Mouse (Mus musculus): ENCODE results near the gene Slc9a8. TPM values are rescaled to one million over a fixed set of nuclear protein-coding genes. Genes with fewer than 3 reads are reported as not detected.

Gene Slc9a8
- polyA plus RNA-seq (2015; fragmentation: Nextera tagmentation; extraction: Ambion mirVana) = 21.9 and 27.1 TPM in 2 replicates

- Histone ChIP-seq H3K4me2 (peak within 1 kb of the TSS; percentile 81), H3K36me3 (peaks cover 28% of the 10 kb centered on the region), H3K9ac (peak within 1 kb of the TSS; percentile 82), H3K4me3 (replicated peaks) (peak within 1 kb of the TSS; percentile 74), H3K4me1 (peaks cover 20% of the 10 kb centered on the region), H3K27me3 (no peaks in the 10 kb centered on the region), H3K27ac (peak within 1 kb of the TSS; percentile 99), H3K9me3 (replicated peaks) (no peaks in the 10 kb centered on the region)
- under 1% methylated on average over 66 of the region's 66 CpGs for WGBS
- ATAC-seq (replicated peaks; ENCODE audit: low FRiP score) = peak; percentile 97
Measured at GRCm38 (mm10) chr2:167421330-167422149, at the start of gene Slc9a8. Gene Slc9a8, plus strand, starts transcription at chr2:167421712.

DNA sequence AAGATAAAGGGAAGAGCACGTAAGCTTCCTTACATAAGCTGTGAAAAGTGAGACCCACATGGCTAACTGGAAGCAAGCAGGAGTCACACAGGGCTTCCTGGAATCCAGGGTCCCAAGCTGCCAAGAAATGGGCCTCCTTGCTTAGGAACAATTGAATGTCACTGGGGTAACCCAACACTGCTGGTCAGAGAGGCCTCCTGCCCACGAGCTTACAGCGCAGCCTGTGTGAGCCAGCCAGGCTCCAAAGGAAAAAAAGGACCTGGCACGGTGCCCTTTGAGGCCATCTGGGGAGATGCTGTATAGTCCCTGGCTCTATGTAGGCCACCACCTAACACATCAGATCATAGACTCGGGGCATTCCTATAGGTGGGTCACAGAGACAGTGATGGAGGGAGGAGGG is 48.2 kb upstream of the Slc9a8 start:
- Histone ChIP-seq H3K27me3 (no peaks in the 10 kb centered on the region), H3K36me3 (no peaks in the 10 kb centered on the region), H3K4me3 (replicated peaks) (no peak overlapping the region), H3K9ac (no peak overlapping the region), H3K4me2 (no peak overlapping the region), H3K9me3 (replicated peaks) (no peaks in the 10 kb centered on the region), H3K4me1 (peaks cover 22% of the 10 kb centered on the region), H3K27ac (no peak overlapping the region)
- no peak for ATAC-seq (replicated peaks; ENCODE audit: low FRiP score)
- 65% methylated on average over 5 of the region's 5 CpGs for WGBS

DNA sequence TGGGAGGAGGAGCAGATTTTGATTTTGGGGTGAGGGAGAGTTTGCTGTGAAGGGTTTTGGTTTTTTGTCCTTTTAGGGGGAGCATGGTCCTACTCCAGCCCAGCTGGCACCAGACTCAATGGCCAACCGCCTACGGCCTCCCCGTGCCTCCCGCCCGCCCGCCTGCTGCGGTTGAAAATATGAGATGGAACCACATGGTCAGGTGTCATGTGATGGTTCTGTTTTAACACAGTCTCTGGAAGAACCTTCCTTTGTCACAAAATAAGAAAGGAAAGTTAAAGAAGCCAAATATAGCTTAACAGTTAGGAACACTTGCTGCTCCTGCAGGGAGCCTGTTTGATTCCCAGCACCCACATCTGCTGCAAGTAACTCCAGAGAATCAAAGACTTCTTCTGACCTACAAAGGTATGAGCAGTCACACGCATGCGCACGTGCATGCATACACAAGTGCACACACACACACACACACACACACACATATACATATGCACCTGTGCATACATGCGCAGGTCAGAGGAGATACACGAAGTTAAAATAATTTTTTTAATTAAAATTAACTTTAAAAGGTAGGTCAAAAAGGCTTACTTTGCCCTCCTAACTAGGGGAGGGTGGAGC is 47.2 kb upstream of the Slc9a8 start:
- no peak for ATAC-seq (replicated peaks; ENCODE audit: low FRiP score)
- no peak overlapping the region for H3K27ac ChIP-seq
- WGBS = 88% methylated on average over 12 of the region's 12 CpGs

GRCm38 (mm10) chr2:167375135-167375534 is 46.4 kb upstream of the Slc9a8 start:
- no peak for ATAC-seq (replicated peaks; ENCODE audit: low FRiP score)
- no peaks in the 10 kb centered on the region for H3K9me3 ChIP-seq (replicated peaks)
- H3K36me3 ChIP-seq = no peaks in the 10 kb centered on the region
- H3K9ac ChIP-seq = no peak overlapping the region
- WGBS = 68% methylated on average over 9 of the region's 9 CpGs
- H3K4me1 ChIP-seq = peaks cover 34% of the 10 kb centered on the region
- no peak overlapping the region for H3K4me2 ChIP-seq
- no peak overlapping the region for H3K4me3 ChIP-seq (replicated peaks)
- no peaks in the 10 kb centered on the region for H3K27me3 ChIP-seq
- H3K27ac ChIP-seq = no peak overlapping the region

More for the DNA sequence above, 47.2 kb upstream of the Slc9a8 start:
- no peaks in the 10 kb centered on the region for H3K9me3 ChIP-seq (replicated peaks)
- H3K4me2 ChIP-seq = no peak overlapping the region
- H3K36me3 ChIP-seq = no peaks in the 10 kb centered on the region
- H3K4me1 ChIP-seq = peaks cover 32% of the 10 kb centered on the region
- no peak overlapping the region for H3K4me3 ChIP-seq (replicated peaks)
- H3K27me3 ChIP-seq = no peaks in the 10 kb centered on the region
- no peak overlapping the region for H3K9ac ChIP-seq

GRCm38 (mm10) chr2:167375688-167376087 is 45.8 kb upstream of the Slc9a8 start:
- Histone ChIP-seq H3K27me3 (no peaks in the 10 kb centered on the region), H3K9me3 (replicated peaks) (no peaks in the 10 kb centered on the region), H3K4me3 (replicated peaks) (no peak overlapping the region), H3K4me2 (no peak overlapping the region), H3K36me3 (no peaks in the 10 kb centered on the region), H3K4me1 (peaks cover 39% of the 10 kb centered on the region), H3K27ac (no peak overlapping the region), H3K9ac (no peak overlapping the region)
- ATAC-seq (replicated peaks; ENCODE audit: low FRiP score) = no peak
- WGBS = 87% methylated on average over 5 of the region's 5 CpGs

DNA sequence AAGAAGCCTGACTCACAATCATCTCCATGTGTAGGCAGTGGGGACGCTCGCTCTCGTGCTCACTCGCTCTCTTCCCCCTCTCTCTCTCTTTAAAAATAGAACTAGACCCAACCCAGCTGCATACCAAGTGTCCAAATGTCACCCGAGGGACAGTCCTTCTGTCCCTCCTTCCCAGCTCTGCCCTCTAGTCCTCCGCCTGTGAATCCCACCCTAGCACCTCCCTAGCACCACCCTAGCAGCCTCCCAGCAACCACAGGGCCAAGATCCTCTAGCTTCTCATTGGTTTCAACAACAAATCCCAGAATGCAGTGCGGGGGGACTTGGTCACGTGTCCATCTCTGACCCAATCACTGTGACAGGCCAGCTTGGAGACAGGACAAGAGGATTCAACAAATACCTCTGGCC is 45.4 kb upstream of the Slc9a8 start:
- no peaks in the 10 kb centered on the region for H3K9me3 ChIP-seq (replicated peaks)
- H3K4me1 ChIP-seq = peaks cover 44% of the 10 kb centered on the region
- 77% methylated on average over 8 of the region's 8 CpGs for WGBS
- H3K9ac ChIP-seq = no peak overlapping the region
- no peaks in the 10 kb centered on the region for H3K36me3 ChIP-seq
- H3K4me3 ChIP-seq (replicated peaks) = no peak overlapping the region
- no peaks in the 10 kb centered on the region for H3K27me3 ChIP-seq
- H3K4me2 ChIP-seq = no peak overlapping the region
- H3K27ac ChIP-seq = no peak overlapping the region
- no peak for ATAC-seq (replicated peaks; ENCODE audit: low FRiP score)

- no peak for ATAC-seq (replicated peaks; ENCODE audit: low FRiP score)
- Histone ChIP-seq H3K4me2 (no peak overlapping the region), H3K9ac (no peak overlapping the region), H3K27me3 (no peaks in the 10 kb centered on the region), H3K36me3 (no peaks in the 10 kb centered on the region), H3K4me1 (peaks cover 50% of the 10 kb centered on the region), H3K9me3 (replicated peaks) (no peaks in the 10 kb centered on the region), H3K27ac (no peak overlapping the region), H3K4me3 (replicated peaks) (no peak overlapping the region)
- 24% methylated on average over 3 of the region's 3 CpGs for WGBS
Measured at GRCm38 (mm10) chr2:167377697-167378096, 43.8 kb upstream of the Slc9a8 start.

DNA sequence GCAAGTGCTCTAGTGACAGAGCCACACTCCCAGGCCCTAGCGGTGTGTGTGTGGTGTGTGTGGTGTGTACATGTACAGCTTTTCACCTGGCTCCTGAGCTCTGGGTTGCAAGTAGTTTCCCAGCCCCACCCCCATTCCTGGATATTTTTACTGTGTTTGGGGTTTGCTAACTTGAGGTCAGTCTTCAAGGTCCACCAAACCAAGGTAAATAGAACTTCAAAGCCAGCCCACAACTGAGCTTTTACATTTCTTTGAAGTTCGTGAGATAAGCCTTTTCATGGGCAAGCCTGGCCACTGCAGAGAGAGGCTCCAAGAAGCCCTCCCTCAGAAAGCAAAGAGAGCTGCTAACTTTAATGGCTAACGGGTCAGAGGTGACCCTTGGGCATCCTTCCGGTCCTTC is 42.5 kb upstream of the Slc9a8 start:
- H3K36me3 ChIP-seq = no peaks in the 10 kb centered on the region
- no peak overlapping the region for H3K4me2 ChIP-seq
- H3K27ac ChIP-seq = 0 out of 2 replicates have a peak overlapping the region, but pooled peaks have one; percentile 2
- ATAC-seq (replicated peaks; ENCODE audit: low FRiP score) = 0 out of 2 replicates have a peak, but pooled peaks have one; percentile 26
- no peak overlapping the region for H3K4me3 ChIP-seq (replicated peaks)
- 27% methylated on average over 4 of the region's 4 CpGs for WGBS
- no peak overlapping the region for H3K9ac ChIP-seq
- peaks cover 59% of the 10 kb centered on the region for H3K4me1 ChIP-seq
- no peaks in the 10 kb centered on the region for H3K9me3 ChIP-seq (replicated peaks)
- no peaks in the 10 kb centered on the region for H3K27me3 ChIP-seq

DNA sequence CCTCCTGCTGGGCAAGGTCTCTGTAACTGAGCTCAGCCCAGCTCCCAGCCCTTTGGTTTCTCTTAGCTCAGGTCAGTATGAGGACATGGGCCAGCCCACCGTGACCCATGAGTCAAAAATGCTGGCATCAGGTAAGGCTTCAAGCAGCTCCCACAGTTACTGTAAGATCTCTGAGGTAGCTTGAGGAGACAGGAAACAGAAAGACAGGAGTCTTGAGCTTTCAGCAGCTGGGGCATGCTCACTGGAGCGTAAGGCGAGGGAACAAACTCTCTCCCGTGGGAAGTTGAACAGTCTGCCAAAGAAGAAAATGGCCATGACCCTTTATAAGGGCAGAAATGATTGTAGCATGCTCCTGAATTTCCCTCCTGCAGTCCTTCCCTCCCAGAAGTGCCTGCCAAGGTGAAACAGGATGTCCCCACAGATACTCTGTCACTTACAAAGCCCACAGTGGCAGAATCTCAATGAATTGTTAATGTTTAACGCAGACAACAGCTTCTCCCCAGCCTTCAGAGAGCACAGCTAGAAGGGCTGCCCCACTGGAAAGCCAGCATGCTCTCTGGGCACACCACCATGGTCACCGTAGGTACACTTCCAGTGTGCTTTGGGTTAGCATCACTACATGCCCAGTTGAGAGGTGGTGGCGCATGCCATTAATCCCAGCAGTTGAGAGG is 40.8 kb upstream of the Slc9a8 start:
- Histone ChIP-seq H3K4me3 (replicated peaks) (no peak overlapping the region), H3K4me1 (peaks cover 70% of the 10 kb centered on the region), H3K4me2 (0 out of 2 replicates have a peak overlapping the region, but pooled peaks have one; percentile 3), H3K27ac (peak overlapping the region; percentile 74), H3K36me3 (no peaks in the 10 kb centered on the region), H3K9me3 (replicated peaks) (no peaks in the 10 kb centered on the region), H3K27me3 (no peaks in the 10 kb centered on the region), H3K9ac (no peak overlapping the region)
- ATAC-seq (replicated peaks; ENCODE audit: low FRiP score) = peak; percentile 24
- 47% methylated on average over 7 of the region's 7 CpGs for WGBS

DNA sequence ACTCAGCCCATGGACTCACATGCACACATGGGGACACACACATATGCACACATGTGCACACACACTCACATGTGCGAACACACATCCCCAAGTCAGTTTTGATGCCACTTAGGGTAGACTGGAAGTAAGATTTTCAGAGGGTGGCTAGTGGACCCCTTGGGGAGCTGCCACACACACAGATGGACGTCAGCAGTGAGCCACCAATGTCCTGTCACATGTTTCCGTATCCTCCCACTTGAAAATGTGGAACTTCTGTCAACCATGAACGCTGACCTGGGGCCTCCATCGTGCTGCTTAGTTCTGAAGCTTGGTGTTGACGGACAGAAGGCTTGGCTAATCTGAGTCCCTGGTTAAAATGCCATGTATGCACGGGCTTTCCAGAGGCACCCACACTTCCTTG is 39.9 kb upstream of the Slc9a8 start:
- no peaks in the 10 kb centered on the region for H3K36me3 ChIP-seq
- no peak overlapping the region for H3K27ac ChIP-seq
- no peak overlapping the region for H3K4me2 ChIP-seq
- no peak overlapping the region for H3K4me3 ChIP-seq (replicated peaks)
- H3K9me3 ChIP-seq (replicated peaks) = no peaks in the 10 kb centered on the region
- H3K27me3 ChIP-seq = no peaks in the 10 kb centered on the region
- no peak overlapping the region for H3K9ac ChIP-seq
- no peak for ATAC-seq (replicated peaks; ENCODE audit: low FRiP score)
- 64% methylated on average over 7 of the region's 7 CpGs for WGBS
- H3K4me1 ChIP-seq = peaks cover 65% of the 10 kb centered on the region

DNA sequence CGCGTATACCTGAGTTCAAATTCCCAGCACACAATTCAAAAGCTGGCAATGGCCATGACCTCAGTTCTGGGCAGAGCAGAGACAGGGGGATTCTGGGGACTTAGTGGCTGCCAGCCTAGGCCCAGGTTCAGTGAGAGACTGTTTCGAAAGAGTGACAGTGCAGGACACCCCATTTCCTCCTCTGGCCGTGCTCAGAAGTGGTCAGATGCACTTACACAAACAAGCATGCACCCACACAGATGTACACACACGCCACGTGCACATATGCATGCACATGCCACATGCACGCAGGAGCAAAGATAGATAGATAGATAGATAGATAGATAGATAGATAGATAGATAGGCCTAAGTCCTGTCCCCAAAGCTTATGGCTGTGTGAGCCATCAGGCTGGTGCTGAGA is 39.1 kb upstream of the Slc9a8 start:
- Histone ChIP-seq H3K36me3 (no peaks in the 10 kb centered on the region), H3K9me3 (replicated peaks) (no peaks in the 10 kb centered on the region), H3K4me1 (peaks cover 61% of the 10 kb centered on the region), H3K27ac (no peak overlapping the region), H3K4me3 (replicated peaks) (no peak overlapping the region), H3K27me3 (no peaks in the 10 kb centered on the region), H3K4me2 (no peak overlapping the region), H3K9ac (no peak overlapping the region)
- 92% methylated on average over 7 of the region's 7 CpGs for WGBS
- no peak for ATAC-seq (replicated peaks; ENCODE audit: low FRiP score)

DNA sequence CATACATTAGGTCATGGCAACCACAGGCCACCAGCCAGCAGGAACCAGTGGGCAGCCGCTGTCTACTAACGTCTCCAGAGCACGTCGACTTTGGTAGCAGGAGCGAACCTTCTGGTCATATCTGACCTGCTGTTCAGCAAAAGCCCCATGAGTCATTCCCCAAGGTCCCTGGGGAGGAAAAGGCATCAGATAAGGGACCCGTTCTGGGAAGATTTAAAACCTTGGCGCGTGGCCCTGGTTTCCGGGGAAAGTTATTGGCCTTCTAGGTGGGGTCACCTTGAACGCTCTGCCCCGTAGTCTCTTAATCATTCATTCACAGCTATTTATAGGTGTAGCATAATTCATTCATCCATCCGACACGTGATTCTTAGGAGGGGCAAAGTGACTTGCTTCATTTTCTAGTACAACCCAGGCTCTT is 37.8 kb upstream of the Slc9a8 start:
- ATAC-seq (replicated peaks; ENCODE audit: low FRiP score) = no peak
- Histone ChIP-seq H3K4me3 (replicated peaks) (no peak overlapping the region), H3K27ac (peak overlapping the region; percentile 46; the same call in 1 of the 2 replicates), H3K9ac (no peak overlapping the region), H3K4me1 (peaks cover 48% of the 10 kb centered on the region), H3K4me2 (no peak overlapping the region), H3K27me3 (no peaks in the 10 kb centered on the region), H3K36me3 (no peaks in the 10 kb centered on the region), H3K9me3 (replicated peaks) (no peaks in the 10 kb centered on the region)
- WGBS = 45% methylated on average over 13 of the region's 13 CpGs

Data from kidney, embryonic 15.5 days (tissue).